Comparison of ENCODE assay signal across 23 mouse cellular contexts in genomic region chr9:8461737-8462136, GRCm38 (mm10).
DNase-seq lines count a peak whose midpoint lies in the region; ATAC-seq lines count a peak whose summit lies in the region.
"Had no signal": no experiment of that assay in that cellular context is flagged by ENCODE, and none has a peak within 500 bp of the region (broad histone marks: within the 10 kb centered on the region; RNA-seq: fewer than 3 reads in every experiment).

No protein-coding gene starts in this region.

- no peaks in the 10 kb centered on the region for H3K27me3 ChIP-seq in midbrain, embryonic 11.5 days (ENCODE audit: control insufficient read depth, insufficient read depth, low read length)
- H3K27me3 ChIP-seq in midbrain, embryonic 14.5 days (ENCODE audit: control insufficient read depth, insufficient read depth, low read length), result no peaks in the 10 kb centered on the region
- H3K27me3 ChIP-seq: CH12.LX; embryonic facial prominence, embryonic 12.5 days; forebrain, embryonic 13.5 days; Patski had no signal

- H3K4me3 ChIP-seq in midbrain, embryonic 11.5 days (ENCODE audit: low read depth, low read length), result no peak overlapping the region
- no peak overlapping the region for H3K4me3 ChIP-seq in midbrain, embryonic 14.5 days (replicated peaks; ENCODE audit: low read depth, low read length)
- H3K4me3 ChIP-seq: embryonic facial prominence, embryonic 10.5 days; embryonic facial prominence, embryonic 12.5 days; forebrain, embryonic 13.5 days had no signal

- ATAC-seq in midbrain, embryonic 11.5 days (ENCODE audit: low FRiP score), result no peak
- ATAC-seq in midbrain, embryonic 14.5 days (ENCODE audit: low FRiP score, low TSS enrichment), result no peak
- ATAC-seq: activated CD4-positive, CD25-positive, alpha-beta regulatory T cell, adult 4 months; CD4-positive, CD25-positive, alpha-beta regulatory T cell, adult 4 months; forebrain, embryonic 13.5 days; forebrain, embryonic 16.5 days; Patski had no signal

- H3K9ac ChIP-seq in midbrain, embryonic 11.5 days (ENCODE audit: low read length), result no peak overlapping the region
- H3K9ac ChIP-seq in midbrain, embryonic 14.5 days (replicated peaks; ENCODE audit: low read length), result no peak overlapping the region
- H3K9ac ChIP-seq: embryonic facial prominence, embryonic 12.5 days; forebrain, embryonic 13.5 days had no signal

- H3K4me2 ChIP-seq in midbrain, embryonic 11.5 days, result no peak overlapping the region
- H3K4me2 ChIP-seq in midbrain, embryonic 14.5 days (ENCODE audit: low read length), result no peak overlapping the region
- H3K4me2 ChIP-seq: embryonic facial prominence, embryonic 12.5 days; forebrain, embryonic 13.5 days had no signal

- no peaks in the 10 kb centered on the region for H3K9me3 ChIP-seq in midbrain, embryonic 11.5 days (ENCODE audit: control insufficient read depth, low read length)
- no peaks in the 10 kb centered on the region for H3K9me3 ChIP-seq in midbrain, embryonic 14.5 days (ENCODE audit: control insufficient read depth, low read length)
- H3K9me3 ChIP-seq: embryonic facial prominence, embryonic 10.5 days; embryonic facial prominence, embryonic 12.5 days; forebrain, embryonic 13.5 days; G1E had no signal

- DNase-seq in midbrain, embryonic 11.5 days (ENCODE audit: low spot score, missing footprints), result peak; percentile 73
- no peak for DNase-seq in midbrain, embryonic 14.5 days
- peak; percentile 70 for DNase-seq in R1 (ENCODE audit: low read depth, low spot score)
- no peak for DNase-seq in spleen, postnatal 14 days (ENCODE audit: low spot score in 2 of 2)
- DNase-seq in thymus, adult 18-20 months, result no peak
- DNase-seq: adrenal gland, adult 8-10 months; adrenal gland, postnatal 14 days; adrenal gland, postnatal 36 days; B cell, adult 2 months; cerebellum, adult 11-12 months; cerebellum, adult 2 months; cerebellum, adult 9-10 months; cerebellum, postnatal 10 days; cerebellum, postnatal 25 days had no signal

- H3K27ac ChIP-seq in midbrain, embryonic 11.5 days (ENCODE audit: low read depth, low read length), result no peak overlapping the region
- no peak overlapping the region for H3K27ac ChIP-seq in midbrain, embryonic 14.5 days (replicated peaks; ENCODE audit: low read depth, low read length)
- H3K27ac ChIP-seq: embryonic facial prominence, embryonic 10.5 days; embryonic facial prominence, embryonic 12.5 days; forebrain, embryonic 13.5 days had no signal

- H3K4me1 ChIP-seq in midbrain, embryonic 11.5 days (ENCODE audit: control insufficient read depth, insufficient read depth, low read length), result no peaks in the 10 kb centered on the region
- no peaks in the 10 kb centered on the region for H3K4me1 ChIP-seq in midbrain, embryonic 14.5 days (ENCODE audit: control insufficient read depth, insufficient read depth, low read length)
- H3K4me1 ChIP-seq: embryonic facial prominence, embryonic 10.5 days; embryonic facial prominence, embryonic 12.5 days had no signal

- no peaks in the 10 kb centered on the region for H3K36me3 ChIP-seq in midbrain, embryonic 11.5 days (ENCODE audit: control insufficient read depth, insufficient read depth, low read length)
- H3K36me3 ChIP-seq in midbrain, embryonic 14.5 days (ENCODE audit: control insufficient read depth, insufficient read depth, low read length), result no peaks in the 10 kb centered on the region
- H3K36me3 ChIP-seq: embryonic facial prominence, embryonic 10.5 days; embryonic facial prominence, embryonic 12.5 days; G1E had no signal

Comparison
In these comparisons a context has a peak if more than half of its experiments do, and no peak if none do; other contexts are left out.
1. DNase-seq: peak in midbrain, embryonic 11.5 days (single experiment) and R1 (single experiment); none in midbrain, embryonic 14.5 days (single experiment), spleen, postnatal 14 days (0 of 2) and thymus, adult 18-20 months (0 of 2).